ENCODE assay signal across 36 mouse cellular contexts in the genomic region with DNA sequence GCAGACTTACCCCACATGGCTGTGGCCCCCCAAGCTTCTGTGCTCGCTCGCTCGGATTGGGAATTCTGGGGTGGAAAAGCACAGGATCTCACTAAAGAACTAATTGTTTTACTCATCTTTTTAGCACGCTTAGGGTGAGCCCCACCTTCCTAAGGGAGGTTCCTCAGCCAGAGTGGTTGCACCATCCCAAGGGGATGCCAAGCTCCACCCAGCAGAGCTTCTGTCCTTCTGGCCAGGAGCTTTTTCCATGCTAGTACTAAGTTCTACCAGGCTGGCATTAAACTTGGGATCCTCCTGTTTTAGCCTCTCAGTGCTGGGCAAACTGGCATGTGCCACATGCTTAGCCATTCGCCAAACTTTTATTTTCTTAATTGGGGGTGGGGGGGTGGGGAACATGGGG. TPM values are rescaled to one million over a fixed set of nuclear protein-coding genes. Genes with fewer than 3 reads are reported as not detected.
A peak's percentile ranks its signal among the peaks of the same experiment; 100 is the strongest.
DNase-seq lines count a peak whose midpoint lies in the region; ATAC-seq and TF ChIP-seq lines count a peak whose summit lies in the region.
"Had no signal": no experiment of that assay in that cellular context is flagged by ENCODE, and none has a peak within 500 bp of the region (broad histone marks: within the 10 kb centered on the region; RNA-seq: fewer than 3 reads in every experiment).

No protein-coding gene starts in this region.

- H3K9ac ChIP-seq in heart, embryonic 11.5 days (ENCODE audit: low read depth, low read length), result no peak overlapping the region
- H3K9ac ChIP-seq: embryonic facial prominence, embryonic 13.5 days; forebrain, embryonic 15.5 days; hindbrain, embryonic 15.5 days; kidney, embryonic 15.5 days; limb, embryonic 12.5 days; midbrain, embryonic 15.5 days; neural tube, embryonic 12.5 days had no signal

- WGBS in lung, adult 2 months, result 74% methylated on average over 5 of the region's 5 CpGs
- 69% methylated on average over 5 of the region's 5 CpGs for WGBS in heart, embryonic 11.5 days (ENCODE audit: insufficient replicate concordance)

- H3K36me3 ChIP-seq in heart, embryonic 11.5 days (ENCODE audit: control insufficient read depth, insufficient read depth, low read length), result no peaks in the 10 kb centered on the region
- H3K36me3 ChIP-seq: embryonic facial prominence, embryonic 13.5 days; forebrain, embryonic 10.5 days; forebrain, embryonic 15.5 days; hindbrain, embryonic 10.5 days; hindbrain, embryonic 15.5 days; kidney, embryonic 15.5 days; limb, embryonic 12.5 days; midbrain, embryonic 10.5 days; midbrain, embryonic 15.5 days; neural tube, embryonic 12.5 days had no signal

- TF ChIP-seq CTCF in lung, adult 2 months (IDR thresholded peaks at IDR 0.05; ENCODE audit: insufficient read depth, low read length), result no peak

- no peaks in the 10 kb centered on the region for H3K27me3 ChIP-seq in heart, embryonic 11.5 days (ENCODE audit: control insufficient read depth, insufficient read depth, low read length)
- H3K27me3 ChIP-seq: forebrain, embryonic 15.5 days; hindbrain, embryonic 15.5 days; kidney, embryonic 15.5 days; limb, embryonic 12.5 days; midbrain, embryonic 15.5 days; neural tube, embryonic 12.5 days had no signal

- no peak overlapping the region for H3K4me2 ChIP-seq in heart, embryonic 11.5 days
- H3K4me2 ChIP-seq: embryonic facial prominence, embryonic 13.5 days; forebrain, embryonic 15.5 days; hindbrain, embryonic 15.5 days; kidney, embryonic 15.5 days; limb, embryonic 12.5 days; liver, embryonic 11.5 days; midbrain, embryonic 15.5 days; neural tube, embryonic 12.5 days had no signal

- no peak for TF ChIP-seq POLR2A in lung, adult 2 months (IDR thresholded peaks at IDR 0.05; ENCODE audit: borderline replicate concordance, extremely low read depth, low read depth, low read length)

- H3K9me3 ChIP-seq in heart, embryonic 11.5 days (replicated peaks; ENCODE audit: control insufficient read depth, low read length), result no peaks in the 10 kb centered on the region
- H3K9me3 ChIP-seq: embryonic facial prominence, embryonic 13.5 days; forebrain, embryonic 10.5 days; forebrain, embryonic 15.5 days; hindbrain, embryonic 10.5 days; hindbrain, embryonic 15.5 days; kidney, embryonic 15.5 days; limb, embryonic 12.5 days; midbrain, embryonic 10.5 days; midbrain, embryonic 15.5 days; neural tube, embryonic 12.5 days had no signal

- no peak overlapping the region for H3K27ac ChIP-seq in heart, embryonic 11.5 days (ENCODE audit: low read depth, low read length)
- H3K27ac ChIP-seq: embryonic facial prominence, embryonic 13.5 days; forebrain, embryonic 10.5 days; forebrain, embryonic 15.5 days; gastrocnemius, adult 2 months; heart, adult 2 months; hindbrain, embryonic 10.5 days; hindbrain, embryonic 15.5 days; kidney, embryonic 15.5 days; layer of hippocampus, adult 2 months; left cerebral cortex, adult 2 months; limb, embryonic 12.5 days; macrophage; midbrain, embryonic 10.5 days; midbrain, embryonic 15.5 days; neural tube, embryonic 12.5 days; stomach, postnatal 0 days had no signal

- no peaks in the 10 kb centered on the region for H3K4me1 ChIP-seq in lung, adult 2 months (ENCODE audit: control insufficient read depth, insufficient read depth, low read length)
- H3K4me1 ChIP-seq in heart, embryonic 11.5 days (ENCODE audit: control insufficient read depth, insufficient read depth, low read length), result no peaks in the 10 kb centered on the region
- H3K4me1 ChIP-seq: embryonic facial prominence, embryonic 13.5 days; forebrain, embryonic 15.5 days; hindbrain, embryonic 10.5 days; hindbrain, embryonic 15.5 days; kidney, embryonic 15.5 days; limb, embryonic 12.5 days; midbrain, embryonic 10.5 days; midbrain, embryonic 15.5 days; neural tube, embryonic 12.5 days had no signal

- peak overlapping the region; percentile 22 for H3K4me3 ChIP-seq in lung, adult 2 months (replicated peaks; ENCODE audit: extremely low read depth, low read depth, low read length)
- no peak overlapping the region for H3K4me3 ChIP-seq in heart, embryonic 11.5 days (ENCODE audit: low read depth, low read length)
- H3K4me3 ChIP-seq: embryonic facial prominence, embryonic 13.5 days; forebrain, embryonic 10.5 days; forebrain, embryonic 15.5 days; gastrocnemius, adult 2 months; heart, adult 2 months; hindbrain, embryonic 10.5 days; hindbrain, embryonic 15.5 days; kidney, embryonic 15.5 days; layer of hippocampus, adult 2 months; left cerebral cortex, adult 2 months; limb, embryonic 12.5 days; midbrain, embryonic 10.5 days; midbrain, embryonic 15.5 days; neural tube, embryonic 12.5 days had no signal

- DNase-seq in lung, adult 2 months, result no peak
- no peak for DNase-seq in lung, postnatal 10 days
- DNase-seq in adrenal gland, postnatal 25 days, result peak; percentile 11
- peak; percentile 40 for DNase-seq in lung, postnatal 36 days
- DNase-seq in kidney, postnatal 14 days, result no peak
- DNase-seq: B cell, adult 2 months; cerebellum, adult 11-12 months; cerebellum, postnatal 10 days; gastrocnemius, adult 2 months; gastrocnemius, postnatal 36 days; heart, adult 2 months; heart, postnatal 14 days; kidney, adult 11 months; kidney, postnatal 36 days; right cerebral cortex, adult 18-20 months; right cerebral cortex, postnatal 4 days; thymus, adult 18-20 months; thymus, postnatal 36 days had no signal

- ATAC-seq in heart, embryonic 11.5 days (replicated peaks; ENCODE audit: insufficient number of reproducible peaks, low FRiP score, low TSS enrichment), result no peak
- ATAC-seq: activated CD4-positive, CD25-positive, alpha-beta regulatory T cell, adult 4 months; forebrain, embryonic 15.5 days; inflammation-experienced regulatory T-cells, adult 6 months; midbrain, embryonic 15.5 days had no signal

RNA-seq across cellular contexts. Expression of a gene that starts 24.9 kb away (rescaled TPM):
- 11.8 and 13.2 TPM in 2 replicates for polyA plus RNA-seq in lung, adult 2 months (2012; rRNA removed)
- total RNA-seq in adrenal gland, postnatal 25 days (2021), result 0.55 and 1.0 TPM in 2 replicates
- polyA plus RNA-seq in heart, embryonic 11.5 days (2014; fragmentation: Nextera tagmentation; extraction: Ambion mirVana), result 0.32 and 0.39 TPM in 2 replicates
- polyA plus RNA-seq: forebrain, embryonic 15.5 days; hindbrain, embryonic 10.5 days; limb, embryonic 12.5 days had no signal

RNA-seq across cellular contexts. Expression of a gene that starts 33.3 kb away (rescaled TPM):
- 20.7 and 31.0 TPM in 2 replicates for polyA plus RNA-seq in lung, adult 2 months (2012; rRNA removed)
- 53.5 and 65.9 TPM in 2 replicates for total RNA-seq in adrenal gland, postnatal 25 days (2021)
- 41.7 and 41.8 TPM in 2 replicates for polyA plus RNA-seq in heart, embryonic 11.5 days (2014; fragmentation: Nextera tagmentation; extraction: Ambion mirVana)

RNA-seq across cellular contexts. Expression of a gene that starts 40.5 kb away (rescaled TPM):
- 0.57 and 0.93 TPM in 2 replicates for polyA plus RNA-seq in lung, adult 2 months (2012; rRNA removed)
- 0.21 TPM in 1 of 2 replicates, not detected in the other for total RNA-seq in adrenal gland, postnatal 25 days (2021)
- 6.2 and 6.6 TPM in 2 replicates for polyA plus RNA-seq in heart, embryonic 11.5 days (2014; fragmentation: Nextera tagmentation; extraction: Ambion mirVana)
- total RNA-seq: heart, adult 2 months; heart, postnatal 14 days; layer of hippocampus, adult 2 months had no signal
- polyA plus RNA-seq: macrophage had no signal

RNA-seq across cellular contexts. Expression of a gene that starts 45.7 kb away (rescaled TPM):
- polyA plus RNA-seq in lung, adult 2 months (2012; rRNA removed), result 30.3 and 32.9 TPM in 2 replicates
- total RNA-seq in adrenal gland, postnatal 25 days (2021), result 51.9 and 53.1 TPM in 2 replicates
- polyA plus RNA-seq in heart, embryonic 11.5 days (2014; fragmentation: Nextera tagmentation; extraction: Ambion mirVana), result 17.5 and 23.7 TPM in 2 replicates

RNA-seq across cellular contexts. Expression of a gene that starts 46.1 kb away (rescaled TPM):
- 1.3 and 135 TPM in 2 replicates for polyA plus RNA-seq in lung, adult 2 months (2012; rRNA removed)
- total RNA-seq in adrenal gland, postnatal 25 days (2021), result 4.1 and 4.4 TPM in 2 replicates
- 27.8 and 37.5 TPM in 2 replicates for polyA plus RNA-seq in heart, embryonic 11.5 days (2014; fragmentation: Nextera tagmentation; extraction: Ambion mirVana)

Comparison
In these comparisons a context has a peak if more than half of its experiments do, and no peak if none do; other contexts are left out.
1. DNase-seq: peak in adrenal gland, postnatal 25 days (single experiment) and lung, postnatal 36 days (single experiment); none in lung, adult 2 months (single experiment), lung, postnatal 10 days (single experiment) and kidney, postnatal 14 days (single experiment).